Mouse (Mus musculus) kidney, postnatal 0 days (tissue): ENCODE results near the gene Hoxd12. TPM values are rescaled to one million over a fixed set of nuclear protein-coding genes. Genes with fewer than 3 reads are reported as not detected.

Experiments used
- ATAC-seq: fragments of 200-750 bp; cut with Nextera tagmentation; replicated peaks from 2 replicates; pipeline ENCODE4 v1.8.0; 2017; ENCODE audit warnings: low read depth, moderate number of reproducible peaks, moderate TSS enrichment, moderate library complexity; ENCODE audit not compliant: low FRiP score
- DNase-seq: peaks from one replicate; pipeline ENCODE4 v3.0.0-alpha.2; 2016; ENCODE audit warnings: low spot score
- H3K27ac ChIP-seq: fragments of 300-500 bp; sonication (generic); 2 replicates; pipeline ENCODE4 v1.5.1; 2014; ENCODE audit warnings: mild to moderate bottlenecking
- H3K27me3 ChIP-seq: fragments of 300-500 bp; sonication (generic); 2 replicates; pipeline ENCODE4 v1.6.1; 2014; ENCODE audit warnings: low read length, mixed read lengths; ENCODE audit not compliant: insufficient read depth
- H3K36me3 ChIP-seq: fragments of 300-500 bp; sonication (generic); 2 replicates; pipeline ENCODE4 v1.6.1; 2014; ENCODE audit warnings: low read length, mixed read lengths; ENCODE audit not compliant: insufficient read depth
- H3K4me1 ChIP-seq: fragments of 300-500 bp; sonication (generic); replicated peaks from 2 replicates; pipeline ENCODE4 v1.6.1; 2014; ENCODE audit warnings: antibody characterized with exemption, low read length, mixed read lengths; ENCODE audit not compliant: insufficient read depth
- H3K4me2 ChIP-seq: fragments of 300-500 bp; sonication (generic); 2 replicates; pipeline ENCODE4 v1.6.1; 2014; ENCODE audit warnings: mild to moderate bottlenecking, low read length, moderate library complexity, mixed read lengths
- H3K4me3 ChIP-seq: fragments of 300-500 bp; sonication (generic); replicated peaks from 2 replicates; pipeline ENCODE4 v1.5.1; 2014; ENCODE audit warnings: low read depth, low read length
- H3K9ac ChIP-seq: fragments of 300-500 bp; sonication (generic); 2 replicates; pipeline ENCODE4 v1.6.1; 2014; ENCODE audit warnings: low read depth, low read length
- H3K9me3 ChIP-seq: fragments of 300-500 bp; sonication (generic); replicated peaks from 2 replicates; pipeline ENCODE4 v1.6.1; 2016; ENCODE audit warnings: low read length, inconsistent platforms, mixed read lengths
- CTCF ChIP-seq: IDR thresholded peaks from 2 replicates; pipeline ENCODE4 v1.5.1; 2016; ENCODE audit warnings: antibody characterized with exemption, low read depth, mild to moderate bottlenecking, moderate library complexity
- whole genome bisulfite sequencing: fragments of 180-500 bp; shearing (Covaris S2); extraction: QIAGEN DNeasy Blood & Tissue Kit; methylation state at CpG from one replicate; pipeline ENCODE4 v1.1.7; 2014; 5-methylcytosine and 5-hydroxymethylcytosine counted together
- polyA plus RNA-seq: library from polyadenylated mRNA; unstranded; fragments of >200 nt; fragmentation: Nextera tagmentation; extraction: Ambion mirVana; gene quantifications from 2 replicates; pipeline ENCODE4 v1.2.1, GENCODE M21; 2015

Gene Hoxd12
- polyA plus RNA-seq, 1 experiment from 2014 or later, result 2.8 TPM

GRCm38 (mm10) chr2:74697567-74698121, 22.8 kb downstream of the Hoxd12 start, which contains the start of gene Hoxd9:
Gene Hoxd9, plus strand, starts transcription at chr2:74697727.
- H3K4me2 ChIP-seq, result peak within 1 kb of the TSS; percentile 90
- H3K27me3 ChIP-seq, result no peaks in the 10 kb centered on the region
- 0 out of 2 replicates have a peak, but pooled peaks cover 4% of the 10 kb centered on the region for H3K36me3 ChIP-seq
- ATAC-seq (peak; percentile 66), DNase-seq (peak; percentile 89)
- WGBS, result under 1% methylated on average over 43 of the region's 43 CpGs
- H3K4me1 ChIP-seq, result peaks cover 15% of the 10 kb centered on the region
- TF ChIP-seq CTCF, result peak; percentile 38
- H3K27ac ChIP-seq, result peak within 1 kb of the TSS; percentile 98
- H3K4me3 ChIP-seq, result peak within 1 kb of the TSS; percentile 91
- no peaks in the 10 kb centered on the region for H3K9me3 ChIP-seq
- H3K9ac ChIP-seq, result peak within 1 kb of the TSS; percentile 100

- DNase-seq (peak; percentile 88), ATAC-seq (peak; percentile 18)
- peaks cover 17% of the 10 kb centered on the region for H3K4me1 ChIP-seq
- H3K4me2 ChIP-seq, result peak overlapping the region; percentile 90
- TF ChIP-seq CTCF, result no peak
- peak overlapping the region; percentile 100 for H3K9ac ChIP-seq
- H3K36me3 ChIP-seq, result no peaks in the 10 kb centered on the region
- no peaks in the 10 kb centered on the region for H3K9me3 ChIP-seq
- no peaks in the 10 kb centered on the region for H3K27me3 ChIP-seq
- peak overlapping the region; percentile 91 for H3K4me3 ChIP-seq
- 2% methylated on average over 72 of the region's 86 CpGs for WGBS
- H3K27ac ChIP-seq, result peak overlapping the region; percentile 98
Measured at GRCm38 (mm10) chr2:74698201-74699052, 23.6 kb downstream of the Hoxd12 start.

GRCm38 (mm10) chr2:74699053-74699430, 24.2 kb downstream of the Hoxd12 start:
- DNase-seq, result no peak
- peak overlapping the region; percentile 90 for H3K4me2 ChIP-seq
- H3K9me3 ChIP-seq, result no peaks in the 10 kb centered on the region
- TF ChIP-seq CTCF, result no peak
- peak overlapping the region; percentile 98 for H3K27ac ChIP-seq
- no peaks in the 10 kb centered on the region for H3K27me3 ChIP-seq
- H3K9ac ChIP-seq, result peak overlapping the region; percentile 100
- H3K4me1 ChIP-seq, result peaks cover 18% of the 10 kb centered on the region
- H3K4me3 ChIP-seq, result peak overlapping the region; percentile 91
- no peak for ATAC-seq
- no peaks in the 10 kb centered on the region for H3K36me3 ChIP-seq
- 3% methylated on average over 17 of the region's 17 CpGs for WGBS

GRCm38 (mm10) chr2:74699664-74700545, 25.1 kb downstream of the Hoxd12 start:
- Histone ChIP-seq H3K4me1 (peaks cover 18% of the 10 kb centered on the region), H3K27me3 (no peaks in the 10 kb centered on the region), H3K9ac (peak overlapping the region; percentile 100), H3K4me2 (peak overlapping the region; percentile 90), H3K4me3 (peak overlapping the region; percentile 91), H3K27ac (peak overlapping the region; percentile 98), H3K36me3 (no peaks in the 10 kb centered on the region), H3K9me3 (no peaks in the 10 kb centered on the region)
- no peak for ATAC-seq
- TF ChIP-seq CTCF, result no peak
- WGBS, result 19% methylated on average over 23 of the region's 23 CpGs
- no peak for DNase-seq

GRCm38 (mm10) chr2:74700546-74701112, 25.8 kb downstream of the Hoxd12 start:
- Histone ChIP-seq H3K27me3 (no peaks in the 10 kb centered on the region), H3K27ac (peak overlapping the region; percentile 98)
- ATAC-seq, result no peak

More at GRCm38 (mm10) chr2:74700546-74701112, 25.8 kb downstream of the Hoxd12 start:
- no peak for TF ChIP-seq CTCF
- Histone ChIP-seq H3K4me3 (peak overlapping the region; percentile 91), H3K4me2 (peak overlapping the region; percentile 90), H3K4me1 (peaks cover 14% of the 10 kb centered on the region), H3K36me3 (no peaks in the 10 kb centered on the region), H3K9me3 (no peaks in the 10 kb centered on the region), H3K9ac (peak overlapping the region; percentile 100)
- WGBS, result 17% methylated on average over 22 of the region's 22 CpGs
- DNase-seq, result no peak
